Mouse (Mus musculus) liver, embryonic 14.5 days (tissue): ENCODE results near the gene Dnm1.

ENCODE experiments used
- CTCF ChIP-seq: IDR thresholded peaks from 2 replicates; pipeline ENCODE4 v1.5.1; 2016; ENCODE audit warnings: antibody characterized with exemption, low read depth, control low read depth
- EP300 ChIP-seq: IDR thresholded peaks from 2 replicates; pipeline ENCODE4 v1.6.1; 2016; ENCODE audit warnings: antibody characterized with exemption, low read depth

GRCm38 (mm10) chr2:32354336-32354895 lies 1.3 kb upstream of the Dnm1 start:
- TF ChIP-seq CTCF, result no peak
- TF ChIP-seq EP300, result no peak
